Mouse (Mus musculus) thymus, adult 2 months (tissue): Measurements from ENCODE around the gene Trim33. TPM values are rescaled to one million over a fixed set of nuclear protein-coding genes. Genes with fewer than 3 reads are reported as not detected.

Source experiments
- DNase-seq: peaks from one replicate; pipeline ENCODE4 v3.0.0; 2021
- H3K27ac ChIP-seq: fragments of 200-500 bp; 2 replicates; pipeline ENCODE4 v1.5.1; 2012; ENCODE audit warnings: low read length, control low read depth; ENCODE audit not compliant: control insufficient read depth, insufficient read depth
- H3K27me3 ChIP-seq: fragments of 200-500 bp; 2 replicates; pipeline ENCODE4 v1.6.1; 2012; ENCODE audit warnings: mild to moderate bottlenecking, low read length, moderate library complexity, mixed read lengths; ENCODE audit not compliant: control insufficient read depth, insufficient read depth
- H3K36me3 ChIP-seq: fragments of 200-500 bp; 2 replicates; pipeline ENCODE4 v1.6.1; 2012; ENCODE audit warnings: mild to moderate bottlenecking, low read length, moderate library complexity; ENCODE audit not compliant: control insufficient read depth, insufficient read depth
- H3K4me1 ChIP-seq: fragments of 200-500 bp; replicated peaks from 2 replicates; pipeline ENCODE4 v1.6.1; 2012; ENCODE audit warnings: low read length; ENCODE audit not compliant: control insufficient read depth, insufficient read depth
- H3K4me3 ChIP-seq: fragments of 200-500 bp; 2 replicates; pipeline ENCODE4 v1.5.1; 2012; ENCODE audit warnings: mild to moderate bottlenecking, low read length, control low read depth, moderate library complexity; ENCODE audit not compliant: control insufficient read depth, insufficient read depth
- CTCF ChIP-seq: fragments of 200-500 bp; IDR thresholded peaks from 2 replicates; pipeline ENCODE4 v1.5.1; 2012; ENCODE audit warnings: mild to moderate bottlenecking, control low read depth, low read length, moderate library complexity, borderline replicate concordance; ENCODE audit not compliant: control insufficient read depth, poor library complexity, insufficient read depth; ENCODE audit errors: extremely low read depth
- POLR2A ChIP-seq: fragments of 200-500 bp; IDR thresholded peaks from 2 replicates; pipeline ENCODE4 v1.6.1; 2012; ENCODE audit warnings: mild to moderate bottlenecking, low read length, control low read depth, moderate library complexity; ENCODE audit not compliant: control insufficient read depth, poor library complexity, insufficient read depth; ENCODE audit errors: extremely low read depth
- WGBS: fragments of 180-500 bp; shearing (Covaris S2); methylation state at CpG from one replicate; pipeline ENCODE4 v1.1.7; 2018; 5-methylcytosine and 5-hydroxymethylcytosine counted together
- polyA plus RNA-seq: library from polyadenylated mRNA; depleted of rRNA; stranded (reverse); fragments of >200 nt; gene quantifications from 2 replicates; pipeline ENCODE4 v1.2.3, GENCODE M21; 2012

The Trim33 gene
- polyA plus RNA-seq, 1 experiment: 30.1 TPM

DNA sequence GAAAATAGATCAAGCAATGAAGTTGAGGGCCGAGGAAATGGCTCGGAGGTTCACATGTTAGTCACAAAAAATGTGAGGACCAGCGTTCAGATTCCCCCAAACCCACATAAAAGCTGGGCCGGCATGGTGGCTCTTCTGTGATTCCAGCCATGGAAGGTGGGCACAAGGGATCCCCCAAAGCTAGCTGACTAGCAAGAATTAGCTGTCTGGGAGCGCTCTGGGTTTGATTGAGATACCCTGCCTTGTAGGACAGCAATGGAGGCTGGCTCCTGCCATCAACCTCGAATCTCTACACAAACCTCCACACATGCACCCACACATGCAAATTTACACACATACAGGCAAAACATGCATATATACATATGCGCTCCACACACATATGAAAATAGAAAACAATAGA, 105.4 kb downstream of the Trim33 start:
- Histone ChIP-seq H3K27me3 (no peaks in the 10 kb centered on the region), H3K36me3 (no peaks in the 10 kb centered on the region), H3K4me1 (peaks cover 43% of the 10 kb centered on the region), H3K4me3 (peak overlapping the region; percentile 45), H3K27ac (peak overlapping the region; percentile 99)
- TF ChIP-seq CTCF (no peak), POLR2A (no peak)
- DNase-seq: peak; percentile 52
- WGBS: 39% methylated on average over 7 of the region's 7 CpGs

DNA sequence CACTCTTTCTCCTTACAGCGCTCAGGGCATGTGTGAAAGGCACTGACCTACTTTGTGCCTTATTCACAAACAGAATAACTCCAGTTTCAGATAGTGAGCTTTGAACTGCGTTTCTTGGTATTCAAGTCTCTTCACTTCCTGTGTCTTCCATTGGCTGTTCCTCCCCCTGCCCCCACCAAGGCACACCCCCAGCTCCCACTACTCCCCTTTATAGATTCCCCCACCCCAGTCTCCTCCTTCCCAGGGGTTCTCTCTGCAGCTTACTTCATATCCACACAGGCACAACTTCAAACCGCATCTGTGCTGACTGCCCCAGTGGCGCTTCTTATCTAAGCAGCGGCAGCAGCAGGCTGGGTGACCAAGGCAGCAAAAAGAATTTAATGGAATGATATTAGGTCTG, 105.9 kb downstream of the Trim33 start:
- peak overlapping the region; percentile 43 for H3K4me3 ChIP-seq
- DNase-seq: peak; percentile 86
- no peaks in the 10 kb centered on the region for H3K27me3 ChIP-seq
- H3K27ac ChIP-seq: peak overlapping the region; percentile 99
- TF ChIP-seq POLR2A: no peak
- no peak for TF ChIP-seq CTCF
- peaks cover 43% of the 10 kb centered on the region for H3K4me1 ChIP-seq
- no peaks in the 10 kb centered on the region for H3K36me3 ChIP-seq
- 5% methylated on average over 5 of the region's 5 CpGs for WGBS

DNA sequence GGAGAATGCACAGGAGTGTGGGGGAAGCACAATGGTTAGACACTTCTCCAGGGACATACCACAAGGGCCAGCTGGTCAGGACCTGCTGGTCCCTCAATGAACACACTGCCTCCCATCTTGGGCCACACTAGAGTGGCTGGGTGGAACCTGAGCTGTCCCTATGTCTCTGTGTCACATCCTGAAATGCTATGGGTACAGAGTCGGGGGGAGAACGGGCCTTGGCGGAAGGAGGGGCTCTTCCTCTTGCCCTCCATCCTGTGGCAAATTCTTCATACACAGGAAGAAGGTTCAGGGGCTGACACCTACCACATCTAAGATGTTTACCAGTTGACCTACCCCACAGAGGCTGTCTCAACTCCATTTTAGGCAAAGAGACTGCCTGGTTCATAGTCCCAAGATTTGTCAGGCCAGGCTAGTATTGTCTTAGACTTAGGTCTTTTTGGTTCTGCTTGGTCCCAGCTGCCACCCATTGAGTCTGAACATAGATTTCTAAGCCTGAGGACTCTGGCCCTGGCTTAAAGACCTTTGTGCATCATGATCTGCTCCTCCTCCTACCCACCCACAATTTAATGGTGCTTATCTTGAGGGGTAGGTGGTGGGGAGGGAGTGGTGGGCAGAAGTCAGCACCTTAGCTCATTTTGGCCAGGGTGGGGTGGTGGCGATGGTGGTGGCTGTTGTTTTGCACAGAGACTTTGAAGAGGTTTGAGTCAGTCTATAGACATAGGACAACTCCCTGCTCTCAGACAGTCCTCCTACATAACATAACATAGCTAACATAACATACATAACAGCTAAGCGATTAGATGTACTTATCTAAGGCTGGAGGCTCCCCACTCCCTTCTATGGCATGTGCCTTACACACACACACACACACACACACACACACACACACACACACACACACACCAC, 106.5 kb downstream of the Trim33 start:
- Histone ChIP-seq H3K27ac (peak overlapping the region; percentile 99), H3K36me3 (no peaks in the 10 kb centered on the region), H3K4me1 (peaks cover 42% of the 10 kb centered on the region), H3K4me3 (peak overlapping the region; percentile 43), H3K27me3 (no peaks in the 10 kb centered on the region)
- TF ChIP-seq CTCF (0 out of 2 replicates have a peak, but pooled peaks have one; percentile 5), POLR2A (peak; percentile 78)
- DNase-seq: peak; percentile 81
- WGBS: 16% methylated on average over 5 of the region's 5 CpGs

DNA sequence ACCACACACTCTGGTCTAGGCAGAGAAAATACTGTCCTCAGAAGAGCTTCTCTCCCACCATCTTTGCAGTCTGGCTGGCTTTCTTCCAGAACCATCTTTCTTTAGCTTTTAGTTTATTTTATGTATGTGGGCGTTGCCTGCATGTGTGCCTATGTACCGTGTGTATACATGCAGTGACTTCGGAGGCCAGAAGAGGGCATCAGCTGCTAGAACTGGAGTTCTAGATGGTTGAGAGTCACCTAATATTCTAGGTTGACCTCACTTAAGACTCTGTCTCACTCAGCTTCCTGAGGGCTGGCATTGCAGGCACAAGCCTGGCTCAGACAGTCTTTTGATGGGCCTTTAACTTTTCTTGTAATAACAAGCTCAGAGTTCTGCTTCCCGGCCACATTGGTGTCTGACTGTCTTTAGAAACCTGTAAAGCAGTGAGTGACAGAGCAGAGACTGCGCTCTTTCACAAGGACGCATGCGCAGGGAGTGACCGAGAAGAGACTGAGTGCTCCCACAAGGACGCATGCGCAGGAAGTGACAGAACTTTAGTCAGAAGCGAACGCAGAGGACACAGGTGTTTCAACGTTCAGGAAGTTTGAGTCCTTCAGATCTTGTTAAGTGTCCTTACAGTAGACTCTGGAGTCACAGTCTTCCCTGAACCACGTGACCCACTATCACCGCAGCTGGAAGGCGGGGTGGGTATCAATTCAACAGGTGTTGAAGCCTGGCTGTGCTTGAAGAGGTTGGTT, 107.4 kb downstream of the Trim33 start:
- Histone ChIP-seq H3K4me3 (peak overlapping the region; percentile 22; the same call in 1 of the 2 replicates), H3K27ac (peak overlapping the region; percentile 99), H3K27me3 (no peaks in the 10 kb centered on the region), H3K4me1 (peaks cover 42% of the 10 kb centered on the region), H3K36me3 (no peaks in the 10 kb centered on the region)
- TF ChIP-seq CTCF: no peak
- TF ChIP-seq POLR2A: peak; percentile 73
- 11% methylated on average over 16 of the region's 16 CpGs for WGBS
- peak; percentile 94 for DNase-seq

DNA sequence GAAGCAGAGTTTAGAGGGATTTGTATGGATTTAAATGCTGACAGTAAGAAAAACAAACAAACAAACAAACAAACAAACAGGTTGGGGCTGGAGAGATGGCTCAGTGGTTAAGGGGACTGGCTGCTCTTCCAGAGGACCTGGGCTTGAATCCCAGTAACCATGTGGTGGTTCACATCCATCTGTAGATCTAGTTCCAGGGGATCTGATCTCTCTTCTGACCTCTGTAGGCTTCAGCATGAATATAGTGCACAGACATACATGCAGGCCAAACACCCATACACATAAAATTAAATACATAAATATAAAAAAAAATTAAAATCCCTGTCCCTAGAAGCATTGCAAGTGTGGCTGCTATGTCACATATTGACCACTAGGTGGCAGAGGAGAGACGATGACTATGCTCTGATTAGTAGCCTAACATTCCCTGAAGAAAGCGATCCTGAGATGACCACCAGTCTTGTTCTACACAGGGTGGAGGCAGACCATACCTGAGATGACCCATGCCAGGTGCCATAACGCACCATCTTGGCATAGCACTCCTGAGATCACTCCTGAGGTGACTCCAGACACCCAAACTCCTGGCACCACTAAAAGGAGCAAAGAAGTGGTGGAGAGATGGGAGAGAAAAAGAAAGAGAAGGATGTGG, 113.6 kb downstream of the Trim33 start:
- Histone ChIP-seq H3K36me3 (no peaks in the 10 kb centered on the region), H3K27me3 (no peaks in the 10 kb centered on the region), H3K4me3 (no peak overlapping the region), H3K4me1 (peaks cover 35% of the 10 kb centered on the region), H3K27ac (no peak overlapping the region)
- peak; percentile 30 for DNase-seq
- TF ChIP-seq POLR2A: no peak
- no peak for TF ChIP-seq CTCF
- 9% methylated on average over 3 of the region's 3 CpGs for WGBS
